Mouse (Mus musculus): Measurements from ENCODE around the gene Cep131.

DNA sequence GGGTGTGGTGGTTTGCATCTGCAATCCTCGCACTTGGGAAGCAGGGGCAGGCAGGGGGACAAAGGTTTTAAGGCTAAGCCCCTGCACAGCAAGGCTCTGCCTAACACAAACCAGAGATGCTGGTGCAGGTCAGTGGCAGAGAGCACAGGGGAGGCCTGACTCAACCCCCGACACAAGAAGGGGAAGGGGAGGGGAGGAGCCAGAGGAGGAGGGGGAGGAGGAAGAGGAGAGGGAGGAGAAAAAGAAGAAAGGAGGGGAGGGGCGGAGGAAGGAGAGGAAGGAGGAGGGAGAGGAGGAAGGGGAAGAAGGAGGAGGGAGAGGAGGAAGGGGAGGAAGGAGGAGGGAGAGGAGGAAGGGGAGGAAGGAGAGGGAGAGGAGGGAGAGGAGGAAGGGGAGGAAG is 52.3 kb downstream of the Cep131 start:
- TF ChIP-seq CTCF (IDR thresholded peaks at IDR 0.05; ENCODE audit: low read depth) (no peak), EP300 (optimal IDR thresholded peaks at IDR 0.05) (no peak)
